Mouse (Mus musculus): ENCODE measurements around the gene Tlr6. TPM values are rescaled to one million over a fixed set of nuclear protein-coding genes. Genes with fewer than 3 reads are reported as not detected.

Tlr6 gene
- total and polyA plus RNA-seq, 3 experiments, result 0.72 to 4.6 (median 2.5) TPM

GRCm38 (mm10) chr5:64922891-64923381 lies 37.0 kb downstream of the Tlr6 start:
- peaks cover 3 to 27% of the 10 kb centered on the region in 2 experiments for H3K36me3 ChIP-seq (replicated peaks in 1 of 2; ENCODE audit: control insufficient read depth in 1 of 2, insufficient read depth in 1 of 2, low read length in 1 of 2)
- peaks cover 5 to 25% of the 10 kb centered on the region in 2 experiments; a peak in 3 of 4 replicates for H3K4me1 ChIP-seq (ENCODE audit: control insufficient read depth in 1 of 2, insufficient read depth in 2 of 2)
- DNase-seq (ENCODE audit: extremely low read depth), result peak; percentile 35
- no peak overlapping the region for H3K27ac ChIP-seq (ENCODE audit: insufficient read depth, low read depth)
- TF ChIP-seq MYC (IDR thresholded peaks at IDR 0.05; ENCODE audit: low read depth, low read length), result no peak
- TF ChIP-seq ZNF384 (IDR thresholded peaks at IDR 0.05; ENCODE audit: low read depth, low read length), result no peak
- TF ChIP-seq IRF4 (IDR thresholded peaks at IDR 0.05; ENCODE audit: low read depth, low read length), result no peak
- no peak for TF ChIP-seq ZC3H11A (IDR thresholded peaks at IDR 0.05; ENCODE audit: low read depth, low read length)
- 0 out of 2 replicates have a peak, but pooled peaks have one; percentile 15 for TF ChIP-seq BHLHE40 (IDR thresholded peaks at IDR 0.05; ENCODE audit: low read depth, low read length)
- TF ChIP-seq PAX5 (IDR thresholded peaks at IDR 0.05; ENCODE audit: low read length), result no peak
- in situ Hi-C loops (cut with MboI; ENCODE audit: low pct_ligation_motif_present, low pct_unique_long_range_greater_than_20kb, low sequenced_read_pairs), result no loop called here
- no peaks in the 10 kb centered on the region for H3K27me3 ChIP-seq (replicated peaks)
- no peak overlapping the region for H3K4me2 ChIP-seq (ENCODE audit: insufficient read depth, low read depth, poor library complexity, severe bottlenecking)
- dilution Hi-C loops (cut with MboI; ENCODE audit: extremely low pct_ligation_motif_present, extremely low pct_unique_long_range_greater_than_20kb, low sequenced_read_pairs), result no loop called here
- no peak overlapping the region for H3K9ac ChIP-seq (ENCODE audit: insufficient read depth, low read depth)
- no peak overlapping the region for H3K4me3 ChIP-seq (replicated peaks in 1 of 3; ENCODE audit: low read depth in 2 of 3, low read length in 2 of 3, poor library complexity in 1 of 3)
- peaks cover 18% of the 10 kb centered on the region for H3K9me3 ChIP-seq (replicated peaks; ENCODE audit: low read length)
- no peaks in the 10 kb centered on the region for H3K79me2 ChIP-seq (replicated peaks; ENCODE audit: control insufficient read depth, extremely low read depth, insufficient read depth, poor library complexity, severe bottlenecking)

- H3K27me3 ChIP-seq (replicated peaks), result no peaks in the 10 kb centered on the region
- H3K27ac ChIP-seq (ENCODE audit: insufficient read depth, low read depth), result no peak overlapping the region
- H3K9me3 ChIP-seq (replicated peaks; ENCODE audit: low read length), result no peaks in the 10 kb centered on the region
- H3K36me3 ChIP-seq (replicated peaks in 1 of 2; ENCODE audit: control insufficient read depth in 1 of 2, insufficient read depth in 1 of 2, low read length in 1 of 2), result no peaks in the 10 kb centered on the region
- no peak overlapping the region for H3K9ac ChIP-seq (ENCODE audit: insufficient read depth, low read depth)
- in situ Hi-C loops (cut with MboI; ENCODE audit: low pct_ligation_motif_present, low pct_unique_long_range_greater_than_20kb, low sequenced_read_pairs), result no loop called here
- TF ChIP-seq MAZ (IDR thresholded peaks at IDR 0.05; ENCODE audit: low read depth, low read length), result no peak
- TF ChIP-seq MAX (IDR thresholded peaks at IDR 0.05; ENCODE audit: low read length), result no peak
- no peak for TF ChIP-seq NRF1 (IDR thresholded peaks at IDR 0.05; ENCODE audit: low read depth, low read length)
- TF ChIP-seq CHD1 (IDR thresholded peaks at IDR 0.05; ENCODE audit: low read depth, low read length), result no peak
- peak; percentile 50; the same call in 1 of the 2 replicates for TF ChIP-seq JUN (IDR thresholded peaks at IDR 0.05; ENCODE audit: insufficient read depth, low read depth, low read length)
- no peak for TF ChIP-seq ZC3H11A (IDR thresholded peaks at IDR 0.05; ENCODE audit: low read depth, low read length)
- TF ChIP-seq MEF2A (IDR thresholded peaks at IDR 0.05; ENCODE audit: borderline replicate concordance, low read depth, low read length), result no peak
- TF ChIP-seq IRF4 (IDR thresholded peaks at IDR 0.05; ENCODE audit: low read depth, low read length), result peak; percentile 80
- TF ChIP-seq POLR2A (IDR thresholded peaks at IDR 0.05; ENCODE audit: low read depth, low read length), result no peak
- TF ChIP-seq SIN3A (IDR thresholded peaks at IDR 0.05; ENCODE audit: low read length), result no peak
- TF ChIP-seq ZMIZ1 (IDR thresholded peaks at IDR 0.05; ENCODE audit: low read depth, low read length), result no peak
- no peak for TF ChIP-seq BHLHE40 (IDR thresholded peaks at IDR 0.05; ENCODE audit: low read depth, low read length)
- TF ChIP-seq ZNF384 (IDR thresholded peaks at IDR 0.05; ENCODE audit: low read depth, low read length), result no peak
- no peak for TF ChIP-seq SMC3 (IDR thresholded peaks at IDR 0.05; ENCODE audit: low read depth, low read length)
- TF ChIP-seq E2F4 (IDR thresholded peaks at IDR 0.05; ENCODE audit: insufficient replicate concordance, low read depth, low read length), result no peak
- TF ChIP-seq RAD21 (IDR thresholded peaks at IDR 0.05; ENCODE audit: low read depth, low read length), result no peak
- TF ChIP-seq MAFK (IDR thresholded peaks at IDR 0.05; ENCODE audit: insufficient replicate concordance, low read length), result no peak
- TF ChIP-seq JUND (conservative IDR thresholded peaks at IDR 0.05; ENCODE audit: low read depth, low read length), result peak; percentile 75
- no peak for TF ChIP-seq KAT2A (IDR thresholded peaks at IDR 0.05; ENCODE audit: insufficient replicate concordance, low read length)
- no peak for TF ChIP-seq ETS1 (conservative IDR thresholded peaks at IDR 0.05; ENCODE audit: low read depth, low read length)
- peak; percentile 79 for TF ChIP-seq EP300 (IDR thresholded peaks at IDR 0.05; ENCODE audit: low read length)
- TF ChIP-seq USF2 (conservative IDR thresholded peaks at IDR 0.05; ENCODE audit: low read depth, low read length), result no peak
- no peak for TF ChIP-seq GABPA (IDR thresholded peaks at IDR 0.05; ENCODE audit: insufficient replicate concordance, low read depth, low read length)
- no peak for TF ChIP-seq RCOR1 (conservative IDR thresholded peaks at IDR 0.05; ENCODE audit: low read depth, low read length)
- H3K4me3 ChIP-seq (replicated peaks in 1 of 3; ENCODE audit: low read depth in 2 of 3, low read length in 2 of 3, poor library complexity in 1 of 3), result no peak overlapping the region
- no peaks in the 10 kb centered on the region for H3K79me2 ChIP-seq (replicated peaks; ENCODE audit: control insufficient read depth, extremely low read depth, insufficient read depth, poor library complexity, severe bottlenecking)
- peaks cover 5 to 25% of the 10 kb centered on the region in 2 experiments; a peak in 3 of 4 replicates for H3K4me1 ChIP-seq (ENCODE audit: control insufficient read depth in 1 of 2, insufficient read depth in 2 of 2)
- peak; percentile 33 for DNase-seq (ENCODE audit: extremely low read depth)
- no peak overlapping the region for H3K4me2 ChIP-seq (ENCODE audit: insufficient read depth, low read depth, poor library complexity, severe bottlenecking)
- dilution Hi-C loops (cut with MboI; ENCODE audit: extremely low pct_ligation_motif_present, extremely low pct_unique_long_range_greater_than_20kb, low sequenced_read_pairs), result no loop called here
These were observed 41.0 kb downstream of the Tlr6 start for GRCm38 (mm10) chr5:64918616-64919597.

All from CH12.LX (cell line).